Mouse (Mus musculus) embryonic fibroblast, embryonic 13.5 days (primary cell): Measurements from ENCODE around the gene Hist1h3e.

ENCODE experiments used
- CTCF ChIP-seq: IDR thresholded peaks from 2 replicates; pipeline ENCODE4 v1.5.1; 2011; ENCODE audit warnings: mild to moderate bottlenecking, control low read depth, low read length, moderate library complexity, borderline replicate concordance; ENCODE audit not compliant: insufficient read depth
- POLR2A ChIP-seq: IDR thresholded peaks from 2 replicates; pipeline ENCODE4 v1.6.1; 2011; ENCODE audit warnings: low read depth, mild to moderate bottlenecking, control low read depth, low read length, moderate library complexity

DNA sequence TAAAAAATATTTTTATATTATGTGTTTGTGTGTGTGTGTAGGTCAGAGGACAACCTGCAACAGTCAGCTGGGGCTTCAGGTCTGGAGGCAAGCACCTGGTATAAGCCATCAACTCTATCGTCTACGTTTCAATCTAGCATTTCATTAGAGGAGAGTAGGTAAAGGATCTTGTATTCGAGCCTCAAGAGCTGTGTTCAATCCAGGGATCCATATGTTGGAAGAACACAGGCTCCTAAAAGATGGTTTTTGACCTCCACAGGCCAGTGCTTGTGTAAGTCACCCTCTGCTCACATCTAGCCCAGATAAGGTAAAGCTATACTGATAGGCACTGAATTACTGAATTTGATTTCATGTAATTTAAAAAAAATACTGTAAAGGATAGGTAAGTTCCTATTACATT, 5.3 kb downstream of the Hist1h3e start:
- TF ChIP-seq CTCF = no peak
- TF ChIP-seq POLR2A = no peak
